Mouse (Mus musculus): ENCODE measurements around the gene Cd5.
A peak's percentile ranks its signal among the peaks of the same experiment; 100 is the strongest.

DNA sequence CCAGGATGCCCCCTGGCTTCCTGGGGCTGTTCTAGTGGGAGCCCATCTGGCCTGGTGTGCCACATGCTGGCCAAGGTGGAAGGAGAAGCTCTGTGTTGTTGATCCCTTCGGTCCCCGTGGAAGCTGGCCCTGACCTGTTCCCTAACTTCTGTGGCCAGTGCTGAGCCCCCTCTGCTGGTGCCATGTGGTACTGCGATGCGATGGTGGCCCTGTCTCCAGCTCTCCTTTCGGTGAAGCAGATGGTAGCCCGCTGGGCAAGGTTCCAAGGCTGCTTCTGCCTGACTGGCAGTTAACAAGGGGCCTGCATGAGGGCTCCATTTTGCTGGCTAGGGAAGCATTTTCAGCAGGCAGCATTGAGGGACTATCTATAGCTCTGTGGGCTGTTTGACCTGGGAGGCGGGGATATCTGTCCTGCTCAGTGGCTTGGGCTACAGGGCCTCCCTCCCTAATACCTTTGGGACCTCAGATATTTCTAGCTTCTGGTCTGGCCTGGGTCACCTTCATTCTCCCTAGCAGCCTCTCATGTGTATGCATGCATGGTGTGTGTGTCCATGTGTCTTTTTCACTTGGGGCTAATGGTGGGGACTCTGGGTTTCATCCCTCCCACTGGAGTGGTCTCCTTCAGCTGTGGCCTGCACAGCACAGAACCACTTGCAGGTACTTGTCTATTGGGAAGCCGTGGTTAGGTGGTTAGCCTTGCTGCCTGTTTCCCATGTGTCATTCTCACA, 29.3 kb downstream of the Cd5 start:
- TF ChIP-seq CTCF (IDR thresholded peaks at IDR 0.05) (peak; percentile 99), EP300 (IDR thresholded peaks at IDR 0.05) (no peak)
